ENCODE assay signal across 11 mouse cellular contexts in genomic region chr17:14244195-14244965, GRCm38 (mm10). TPM values are rescaled to one million over a fixed set of nuclear protein-coding genes. Genes with fewer than 3 reads are reported as not detected.
DNase-seq lines count a peak whose midpoint lies in the region; ATAC-seq lines count a peak whose summit lies in the region.
"Had no signal": no experiment of that assay in that cellular context is flagged by ENCODE, and none has a peak within 500 bp of the region (broad histone marks: within the 10 kb centered on the region; RNA-seq: fewer than 3 reads in every experiment).

No protein-coding gene starts in this region.

- H3K4me2 ChIP-seq in stomach, embryonic 14.5 days (replicated peaks; ENCODE audit: low read depth, low read length): no peak overlapping the region
- H3K4me2 ChIP-seq: heart, embryonic 13.5 days had no signal

- no peak overlapping the region for H3K4me3 ChIP-seq in stomach, embryonic 14.5 days (ENCODE audit: low read depth, low read length)
- H3K4me3 ChIP-seq: heart, embryonic 13.5 days had no signal

- peak overlapping the region; percentile 78 for H3K27ac ChIP-seq in stomach, embryonic 14.5 days (ENCODE audit: low read length)
- H3K27ac ChIP-seq: heart, embryonic 13.5 days had no signal

- no peak for ATAC-seq in stomach, embryonic 14.5 days (ENCODE audit: insufficient number of reproducible peaks, insufficient read depth, low FRiP score, low read depth)

- no peak overlapping the region for H3K9ac ChIP-seq in stomach, embryonic 14.5 days (replicated peaks; ENCODE audit: low read depth, low read length)
- H3K9ac ChIP-seq: heart, embryonic 13.5 days had no signal

- no peaks in the 10 kb centered on the region for H3K36me3 ChIP-seq in stomach, embryonic 14.5 days (ENCODE audit: control insufficient read depth, insufficient read depth, low read length)
- H3K36me3 ChIP-seq: G1E; heart, embryonic 13.5 days had no signal

- 59% methylated on average over 11 of the region's 11 CpGs for WGBS in stomach, embryonic 14.5 days

- H3K4me1 ChIP-seq in stomach, embryonic 14.5 days (ENCODE audit: control insufficient read depth, insufficient read depth, low read length): peaks cover 11% of the 10 kb centered on the region; the same call in 1 of the 2 replicates

- intact Hi-C loops in left cerebral cortex, postnatal 4 days (cut with DNase I): no loop called here
- intact Hi-C loops in left cerebral cortex, postnatal 25 days (cut with DNase I): no loop called here
- intact Hi-C loops in heart, postnatal 14 days (cut with DNase I): no loop called here

- no peaks in the 10 kb centered on the region for H3K9me3 ChIP-seq in stomach, embryonic 14.5 days (ENCODE audit: control insufficient read depth, low read depth, low read length)
- H3K9me3 ChIP-seq: heart, embryonic 13.5 days had no signal

- DNase-seq in left cerebral cortex, postnatal 4 days: peak; percentile 91
- no peak for DNase-seq in left cerebral cortex, postnatal 25 days (ENCODE audit: low spot score in 2 of 2)
- DNase-seq in cerebellum, adult 9-11 months: peak; percentile 65
- peak; percentile 64 to 76 for DNase-seq in heart, postnatal 14 days
- no peak for DNase-seq in right cerebral cortex, postnatal 4 days
- DNase-seq in right cerebral cortex, postnatal 25 days: no peak
- DNase-seq: retina, postnatal 1 day had no signal

- H3K27me3 ChIP-seq in stomach, embryonic 14.5 days (ENCODE audit: control insufficient read depth, insufficient read depth, low read length): no peaks in the 10 kb centered on the region

RNA-seq across cellular contexts. Expression of gene Smoc2, which starts 34.9 kb away (rescaled TPM):
- 1 to 10 TPM; 3.6 to 4.1 TPM for total RNA-seq in left cerebral cortex, postnatal 4 days (2021)
- total RNA-seq in left cerebral cortex, postnatal 25 days (2021): 10 to 100 TPM; 10.1 to 12.3 TPM
- 10 to 100 TPM; 43.6 to 48.6 TPM for total RNA-seq in heart, postnatal 14 days (2021)
- 138 and 146 TPM in 2 replicates for polyA plus RNA-seq in stomach, embryonic 14.5 days (2014; fragmentation: Nextera tagmentation; extraction: Ambion mirVana)
- total RNA-seq: megakaryocyte progenitor cell, adult 5-6 weeks had no signal
- polyA plus RNA-seq: G1E had no signal

RNA-seq across cellular contexts. Expression of gene Dact2, which starts 40.3 kb away (rescaled TPM):
- 10 to 100 TPM in 1 of 2 experiments, 1 to 10 TPM in 1; 9.4 to 13.1 TPM for total RNA-seq in left cerebral cortex, postnatal 4 days (2021)
- total RNA-seq in left cerebral cortex, postnatal 25 days (2021): 10 to 100 TPM; 80.7 to 87.1 TPM
- 1 to 10 TPM; 1.9 to 2.5 TPM for total RNA-seq in heart, postnatal 14 days (2021)
- 8.5 and 8.8 TPM in 2 replicates for polyA plus RNA-seq in stomach, embryonic 14.5 days (2014; fragmentation: Nextera tagmentation; extraction: Ambion mirVana)
- total RNA-seq: G1E; megakaryocyte progenitor cell, adult 5-6 weeks had no signal
- polyA plus RNA-seq: G1E had no signal

Comparison
In these comparisons a context has a peak if more than half of its experiments do, and no peak if none do; other contexts are left out.
1. DNase-seq: peak in left cerebral cortex, postnatal 4 days (single experiment), cerebellum, adult 9-11 months (single experiment) and heart, postnatal 14 days (2 of 2); none in left cerebral cortex, postnatal 25 days (0 of 2), right cerebral cortex, postnatal 4 days (single experiment) and right cerebral cortex, postnatal 25 days (single experiment).
2. RNA of gene Dact2, which starts 40.3 kb away (total RNA-seq): 80.7 to 87.1 TPM in left cerebral cortex, postnatal 25 days; 9.4 to 13.1 TPM in left cerebral cortex, postnatal 4 days and 1.9 to 2.5 TPM in heart, postnatal 14 days; every median in the first group is over 4 times any median in the second.